ENCODE assay signal across 30 mouse cellular contexts in genomic region chr10:43235758-43236669, GRCm38 (mm10). TPM values are rescaled to one million over a fixed set of nuclear protein-coding genes. Genes with fewer than 3 reads are reported as not detected.
DNase-seq lines count a peak whose midpoint lies in the region; ATAC-seq and TF ChIP-seq lines count a peak whose summit lies in the region.
"Had no signal": no experiment of that assay in that cellular context is flagged by ENCODE, and none has a peak within 500 bp of the region (broad histone marks: within the 10 kb centered on the region; RNA-seq: fewer than 3 reads in every experiment).

No protein-coding gene starts in this region.

- H3K4me3 ChIP-seq in liver, adult 2 months (ENCODE audit: insufficient read depth, low read depth, low read length): no peak overlapping the region
- no peak overlapping the region for H3K4me3 ChIP-seq in liver, embryonic 11.5 days (ENCODE audit: low read depth, low read length)
- no peak overlapping the region for H3K4me3 ChIP-seq in small intestine, adult 2 months (ENCODE audit: low read depth, low read length)
- no peak overlapping the region for H3K4me3 ChIP-seq in gastrocnemius, adult 2 months
- H3K4me3 ChIP-seq: embryonic facial prominence, embryonic 10.5 days; embryonic facial prominence, embryonic 13.5 days; erythroblast, embryonic 14.5 days; forebrain, embryonic 10.5 days; forebrain, embryonic 13.5 days; heart, embryonic 10.5 days; heart, embryonic 13.5 days had no signal

- H3K4me2 ChIP-seq in liver, embryonic 11.5 days: no peak overlapping the region
- H3K4me2 ChIP-seq: embryonic facial prominence, embryonic 13.5 days; forebrain, embryonic 13.5 days; heart, embryonic 13.5 days; hindbrain, embryonic 14.5 days had no signal

- no peak for TF ChIP-seq CTCF in liver, adult 2 months (IDR thresholded peaks at IDR 0.05; ENCODE audit: low read depth, low read length)
- no peak for TF ChIP-seq CTCF in small intestine, adult 2 months (IDR thresholded peaks at IDR 0.05; ENCODE audit: extremely low read depth, insufficient read length, insufficient replicate concordance, low read depth, low read length)
- no peak for TF ChIP-seq CTCF in gastrocnemius, adult 2 months (IDR thresholded peaks at IDR 0.05)

- DNase-seq in liver, adult 2 months (ENCODE audit: extremely low read depth, low read depth, low spot score): peak; percentile 68
- DNase-seq in liver, embryonic 11.5 days (ENCODE audit: low spot score): no peak
- DNase-seq in fat pad, adult 2 months (ENCODE audit: extremely low read depth, low read depth, low spot score): peak; percentile 93
- no peak for DNase-seq in gastrocnemius, adult 2 months
- no peak for DNase-seq in cerebellum, adult 8-10 months
- DNase-seq: adrenal gland, adult 2 months; adrenal gland, postnatal 25 days; cerebellum, adult 18-20 months; cerebellum, adult 9-11 months; cerebellum, postnatal 36 days; embryo, embryonic 11 days; gastrocnemius, postnatal 25 days; heart, adult 18-20 months; heart, postnatal 14 days; heart, postnatal 4 days; kidney, adult 11 months had no signal

- no peaks in the 10 kb centered on the region for H3K27me3 ChIP-seq in liver, adult 2 months (ENCODE audit: control insufficient read depth, insufficient read depth, low read length)
- H3K27me3 ChIP-seq in liver, embryonic 11.5 days (replicated peaks; ENCODE audit: control insufficient read depth, insufficient read depth, low read length): no peaks in the 10 kb centered on the region
- H3K27me3 ChIP-seq in small intestine, adult 2 months (ENCODE audit: control insufficient read depth, insufficient read depth, low read length): no peaks in the 10 kb centered on the region
- H3K27me3 ChIP-seq: embryonic facial prominence, embryonic 13.5 days; forebrain, embryonic 13.5 days; heart, embryonic 13.5 days had no signal

- peaks cover 3% of the 10 kb centered on the region; the same call in 1 of the 2 replicates for H3K4me1 ChIP-seq in liver, adult 2 months (ENCODE audit: control insufficient read depth, insufficient read depth, low read length)
- no peaks in the 10 kb centered on the region for H3K4me1 ChIP-seq in liver, embryonic 11.5 days (replicated peaks; ENCODE audit: control insufficient read depth, insufficient read depth, low read length)
- H3K4me1 ChIP-seq in small intestine, adult 2 months (ENCODE audit: control insufficient read depth, insufficient read depth, insufficient read length, low read length): peaks cover 7% of the 10 kb centered on the region; the same call in 1 of the 2 replicates
- H3K4me1 ChIP-seq: embryonic facial prominence, embryonic 13.5 days; forebrain, embryonic 10.5 days; heart, embryonic 10.5 days; heart, embryonic 13.5 days had no signal

- H3K9ac ChIP-seq in liver, adult 2 months (ENCODE audit: low read depth, low read length): no peak overlapping the region
- no peak overlapping the region for H3K9ac ChIP-seq in liver, embryonic 11.5 days (ENCODE audit: low read depth, low read length)
- H3K9ac ChIP-seq: embryonic facial prominence, embryonic 13.5 days; forebrain, embryonic 13.5 days; heart, embryonic 13.5 days; hindbrain, embryonic 14.5 days had no signal

- no peaks in the 10 kb centered on the region for H3K36me3 ChIP-seq in liver, adult 2 months (ENCODE audit: control insufficient read depth, insufficient read depth, low read length)
- H3K36me3 ChIP-seq in liver, embryonic 11.5 days (ENCODE audit: control insufficient read depth, insufficient read depth, low read length): no peaks in the 10 kb centered on the region
- 0 out of 2 replicates have a peak, but pooled peaks cover 2% of the 10 kb centered on the region for H3K36me3 ChIP-seq in small intestine, adult 2 months (ENCODE audit: control insufficient read depth, insufficient read depth, low read length)

- no peak overlapping the region for H3K27ac ChIP-seq in liver, adult 2 months (replicated peaks; ENCODE audit: insufficient read depth, low read depth, low read length)
- no peak overlapping the region for H3K27ac ChIP-seq in liver, embryonic 11.5 days (ENCODE audit: low read depth, low read length)
- peak overlapping the region; percentile 83 for H3K27ac ChIP-seq in small intestine, adult 2 months (ENCODE audit: insufficient read depth, low read depth, low read length)
- no peak overlapping the region for H3K27ac ChIP-seq in gastrocnemius, adult 2 months
- H3K27ac ChIP-seq: embryonic facial prominence, embryonic 10.5 days; embryonic facial prominence, embryonic 13.5 days; forebrain, embryonic 10.5 days; forebrain, embryonic 13.5 days; heart, embryonic 10.5 days; heart, embryonic 13.5 days; hindbrain, embryonic 14.5 days; hindbrain, postnatal 0 days had no signal

- H3K79me2 ChIP-seq in liver, adult 2 months (ENCODE audit: control insufficient read depth, insufficient read depth, low read length): peaks cover 8% of the 10 kb centered on the region; the same call in 1 of the 2 replicates

- no peak for TF ChIP-seq POLR2A in liver, adult 2 months (IDR thresholded peaks at IDR 0.05; ENCODE audit: extremely low read depth, insufficient read depth, low read length)
- no peak for TF ChIP-seq POLR2A in small intestine, adult 2 months (IDR thresholded peaks at IDR 0.05; ENCODE audit: low read depth, low read length)

- intact Hi-C loops in gastrocnemius, adult 2 months (cut with DNase I): no loop called here

- no peaks in the 10 kb centered on the region for H3K9me3 ChIP-seq in liver, embryonic 11.5 days (ENCODE audit: control insufficient read depth, low read length)

- 67% methylated on average over 5 of the region's 5 CpGs for WGBS in liver, adult 2 months
- 93% methylated on average over 5 of the region's 5 CpGs for WGBS in liver, embryonic 11.5 days
- 78% methylated on average over 5 of the region's 5 CpGs for WGBS in small intestine, adult 2 months

- ATAC-seq in liver, embryonic 11.5 days (replicated peaks; ENCODE audit: low FRiP score): no peak
- ATAC-seq in granulocyte monocyte progenitor cell, adult 5-6 weeks (replicated peaks; ENCODE audit: poor library complexity, severe bottlenecking): peak; percentile 14; the same call in 1 of the 2 replicates
- ATAC-seq: CD4-positive, CD25-positive, alpha-beta regulatory T cell, adult 4 months; forebrain, embryonic 13.5 days; forebrain, embryonic 16.5 days; hindbrain, postnatal 0 days; inflammation-experienced regulatory T-cells, adult 6 months had no signal

RNA-seq across cellular contexts. Expression of gene Pdss2, which starts 14.7 kb away (rescaled TPM):
- total RNA-seq in liver, adult 2 months (2014; rRNA removed): 10.3 and 12.2 TPM in 2 replicates
- 10.2 and 12.2 TPM in 2 replicates for polyA plus RNA-seq in liver, adult 2 months (2012; rRNA removed)
- polyA plus RNA-seq in liver, embryonic 11.5 days (2014; fragmentation: Nextera tagmentation; extraction: Ambion mirVana): 14.9 and 16.2 TPM in 2 replicates
- 6.9 and 10.1 TPM in 2 replicates for total RNA-seq in granulocyte monocyte progenitor cell, adult 5-6 weeks (2014; fragmentation: Nextera tagmentation)
- total RNA-seq in granulocyte monocyte progenitor cell, adult 5-6 weeks (2017): 13.3 and 22.9 TPM in 2 replicates
- polyA plus RNA-seq in small intestine, adult 2 months (2012; rRNA removed): 9.0 and 10.5 TPM in 2 replicates
- total RNA-seq in gastrocnemius, adult 2 months (2021): 10 to 100 TPM; 16.8 to 25.0 TPM

Comparison
In these comparisons a context has a peak if more than half of its experiments do, and no peak if none do; other contexts are left out.
1. DNase-seq: peak in liver, adult 2 months (single experiment) and fat pad, adult 2 months (single experiment); none in liver, embryonic 11.5 days (single experiment), gastrocnemius, adult 2 months (single experiment) and cerebellum, adult 8-10 months (single experiment).